Mouse (Mus musculus) ES-Bruce4 (cell line): ENCODE results near the gene Abhd14b.

Experiments
- CTCF ChIP-seq: IDR thresholded peaks from one replicate; pipeline ENCODE4 v1.8.1; 2011; ENCODE audit warnings: low read depth, low read length
- POLR2A ChIP-seq: IDR thresholded peaks from one replicate; pipeline ENCODE4 v1.8.1; 2011; ENCODE audit warnings: low read length; ENCODE audit not compliant: insufficient read depth

DNA sequence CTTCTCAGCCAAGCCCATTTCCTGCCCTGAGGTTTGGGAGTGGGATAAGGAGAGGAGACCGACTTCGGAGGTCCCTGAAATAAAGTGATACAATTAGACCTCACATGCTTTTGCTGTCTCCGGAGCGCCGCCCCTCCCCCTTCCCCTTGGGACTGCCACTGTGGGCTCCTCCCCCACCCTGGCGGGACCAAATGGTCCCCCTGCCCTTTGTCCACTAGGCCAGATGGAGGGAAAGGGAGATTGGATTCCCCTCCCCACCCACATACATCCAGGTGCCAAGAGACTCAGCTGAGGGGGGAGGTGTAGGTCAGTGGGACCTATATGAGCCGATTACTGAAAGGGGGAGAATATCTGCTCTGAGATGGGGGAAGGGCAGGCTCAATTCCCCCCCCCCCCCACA lies 5.6 kb downstream of the Abhd14b start:
- TF ChIP-seq CTCF (no peak), POLR2A (no peak)
